Mouse (Mus musculus) kidney, postnatal 0 days (tissue): ENCODE measurements around the gene Rnase2a. TPM values are rescaled to one million over a fixed set of nuclear protein-coding genes. Genes with fewer than 3 reads are reported as not detected.
"Not testable (repeated sequence)": the region's sequence is repeated elsewhere in the genome, so short reads cannot be mapped to it uniquely, and the experiment has no call there.

Experiments used
- ATAC-seq: fragments of 200-750 bp; cut with Nextera tagmentation; replicated peaks from 2 replicates; pipeline ENCODE4 v1.8.0; 2017; ENCODE audit warnings: low read depth, moderate number of reproducible peaks, moderate TSS enrichment, moderate library complexity; ENCODE audit not compliant: low FRiP score
- DNase-seq: peaks from one replicate; pipeline ENCODE4 v3.0.0-alpha.2; 2016; ENCODE audit warnings: low spot score
- H3K27ac ChIP-seq: fragments of 300-500 bp; sonication (generic); 2 replicates; pipeline ENCODE4 v1.5.1; 2014; ENCODE audit warnings: mild to moderate bottlenecking
- H3K27me3 ChIP-seq: fragments of 300-500 bp; sonication (generic); 2 replicates; pipeline ENCODE4 v1.6.1; 2014; ENCODE audit warnings: low read length, mixed read lengths; ENCODE audit not compliant: insufficient read depth
- H3K36me3 ChIP-seq: fragments of 300-500 bp; sonication (generic); 2 replicates; pipeline ENCODE4 v1.6.1; 2014; ENCODE audit warnings: low read length, mixed read lengths; ENCODE audit not compliant: insufficient read depth
- H3K4me1 ChIP-seq: fragments of 300-500 bp; sonication (generic); replicated peaks from 2 replicates; pipeline ENCODE4 v1.6.1; 2014; ENCODE audit warnings: antibody characterized with exemption, low read length, mixed read lengths; ENCODE audit not compliant: insufficient read depth
- H3K4me2 ChIP-seq: fragments of 300-500 bp; sonication (generic); 2 replicates; pipeline ENCODE4 v1.6.1; 2014; ENCODE audit warnings: mild to moderate bottlenecking, low read length, moderate library complexity, mixed read lengths
- H3K4me3 ChIP-seq: fragments of 300-500 bp; sonication (generic); replicated peaks from 2 replicates; pipeline ENCODE4 v1.5.1; 2014; ENCODE audit warnings: low read depth, low read length
- H3K9ac ChIP-seq: fragments of 300-500 bp; sonication (generic); 2 replicates; pipeline ENCODE4 v1.6.1; 2014; ENCODE audit warnings: low read depth, low read length
- H3K9me3 ChIP-seq: fragments of 300-500 bp; sonication (generic); replicated peaks from 2 replicates; pipeline ENCODE4 v1.6.1; 2016; ENCODE audit warnings: low read length, inconsistent platforms, mixed read lengths
- CTCF ChIP-seq: IDR thresholded peaks from 2 replicates; pipeline ENCODE4 v1.5.1; 2016; ENCODE audit warnings: antibody characterized with exemption, low read depth, mild to moderate bottlenecking, moderate library complexity
- WGBS: fragments of 180-500 bp; shearing (Covaris S2); extraction: QIAGEN DNeasy Blood & Tissue Kit; methylation state at CpG from one replicate; pipeline ENCODE4 v1.1.7; 2014; 5-methylcytosine and 5-hydroxymethylcytosine counted together
- polyA plus RNA-seq: library from polyadenylated mRNA; unstranded; fragments of >200 nt; fragmentation: Nextera tagmentation; extraction: Ambion mirVana; gene quantifications from 2 replicates; pipeline ENCODE4 v1.2.1, GENCODE M21; 2015

Rnase2a gene
- polyA plus RNA-seq, 1 experiment from 2014 or later, result not detected

GRCm38 (mm10) chr14:51259741-51260140 lies 3.8 kb upstream of the Rnase2a start:
- Histone ChIP-seq H3K36me3 (no peaks in the 10 kb centered on the region), H3K9me3 (no peaks in the 10 kb centered on the region), H3K4me1 (no peaks in the 10 kb centered on the region), H3K4me2 (no peak overlapping the region), H3K27ac (no peak overlapping the region), H3K27me3 (no peaks in the 10 kb centered on the region), H3K9ac (no peak overlapping the region), H3K4me3 (no peak overlapping the region)
- DNase-seq (no peak), ATAC-seq (no peak)
- WGBS, result 66% methylated on average over 7 of the region's 7 CpGs
- no peak for TF ChIP-seq CTCF

DNA sequence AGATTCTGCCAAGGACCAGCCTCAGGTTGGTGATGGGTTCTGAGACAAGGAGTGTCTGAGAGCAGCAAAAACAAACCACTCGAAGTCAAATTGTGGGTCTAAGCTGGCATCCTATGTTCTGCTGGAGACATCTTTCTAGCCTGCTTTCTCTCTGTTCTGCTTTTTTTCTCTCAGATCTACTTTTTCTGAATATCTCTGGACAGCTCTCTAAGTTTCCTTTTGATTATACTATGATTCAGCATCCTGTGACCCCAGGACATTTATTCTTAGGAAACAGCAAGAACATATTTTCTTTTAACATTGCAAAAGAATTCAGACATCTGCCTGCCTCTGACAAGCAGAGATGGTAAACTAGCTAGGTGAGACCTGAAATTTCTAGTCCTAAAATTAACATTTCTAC lies 2.3 kb downstream of the Rnase2a start:
- WGBS, result 85% methylated on average over 1 of the region's 1 CpGs
- no peak for ATAC-seq
- no peak overlapping the region for H3K9ac ChIP-seq

DNA sequence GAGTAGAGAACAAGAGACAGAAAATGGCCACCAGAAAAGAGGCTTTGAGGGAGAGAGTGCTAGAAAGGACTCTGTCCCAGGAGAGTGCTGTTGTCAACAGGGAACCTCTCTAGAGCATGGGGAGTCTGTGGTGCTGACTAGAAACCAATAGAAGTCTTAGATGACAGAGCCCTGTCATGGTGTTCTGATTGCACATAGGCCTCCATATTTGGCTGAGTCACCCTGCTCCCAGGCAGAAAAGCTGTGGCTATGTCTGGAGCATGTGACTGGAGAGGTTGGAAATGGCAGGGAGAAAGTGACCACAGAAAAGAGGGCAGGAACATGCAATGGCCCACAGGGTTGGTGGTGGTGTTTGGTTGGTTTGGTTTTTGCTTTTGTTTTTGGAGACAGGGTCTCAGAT lies 3.7 kb downstream of the Rnase2a start:
- not testable (repeated sequence) for ATAC-seq, H3K4me3 ChIP-seq

More for the DNA sequence above, 2.3 kb downstream of the Rnase2a start:
- Histone ChIP-seq H3K4me1 (no peaks in the 10 kb centered on the region), H3K27ac (no peak overlapping the region), H3K9me3 (no peaks in the 10 kb centered on the region), H3K4me2 (no peak overlapping the region), H3K4me3 (no peak overlapping the region), H3K36me3 (no peaks in the 10 kb centered on the region), H3K27me3 (no peaks in the 10 kb centered on the region)
- DNase-seq, result no peak
- no peak for TF ChIP-seq CTCF

DNA sequence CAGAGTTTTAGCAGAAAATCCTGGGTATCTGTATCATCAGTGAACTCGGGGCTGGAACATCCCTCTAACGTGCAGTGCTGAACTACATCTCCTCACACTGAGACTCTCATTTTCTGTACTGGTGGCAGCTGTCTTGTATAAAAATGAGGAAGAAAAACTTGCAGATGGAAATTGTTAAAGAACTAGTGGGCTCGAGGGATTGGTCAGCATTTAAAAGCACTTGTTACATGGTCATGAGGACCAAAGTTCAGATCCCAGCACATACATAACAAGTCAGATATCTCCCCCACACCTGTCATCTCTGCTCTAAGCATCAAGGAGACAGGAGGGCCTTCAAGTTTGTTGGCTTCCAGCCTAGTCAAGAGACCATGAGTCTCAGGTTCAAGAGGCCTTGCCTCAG lies 5.6 kb downstream of the Rnase2a start:
- no peak overlapping the region for H3K27ac ChIP-seq

More for the DNA sequence above, 3.7 kb downstream of the Rnase2a start:
- not testable (repeated sequence) for H3K9me3 ChIP-seq, H3K36me3 ChIP-seq, H3K9ac ChIP-seq, H3K27me3 ChIP-seq, DNase-seq, H3K4me1 ChIP-seq, H3K27ac ChIP-seq, H3K4me2 ChIP-seq

DNA sequence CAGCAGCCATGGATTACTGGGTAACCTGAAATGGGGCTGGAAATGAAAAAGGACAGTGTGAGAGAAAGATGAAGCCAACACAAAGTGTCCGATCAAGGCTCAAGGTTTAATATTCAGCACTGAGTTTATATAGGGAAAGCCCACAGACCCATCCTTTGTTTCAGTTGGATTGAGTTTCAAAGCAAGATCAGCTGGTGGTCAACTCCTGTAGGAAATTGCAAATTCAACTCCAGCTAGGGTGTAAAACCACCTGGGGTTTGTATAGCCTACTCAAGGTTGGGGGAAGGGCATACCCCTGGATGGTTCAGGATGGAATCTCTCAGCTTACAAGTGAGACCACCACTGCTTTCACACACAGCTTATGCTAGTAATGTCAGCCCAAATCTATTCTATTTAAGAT lies 8.2 kb downstream of the Rnase2a start:
- Histone ChIP-seq H3K4me3 (no peak overlapping the region), H3K9me3 (no peaks in the 10 kb centered on the region), H3K4me1 (no peaks in the 10 kb centered on the region), H3K4me2 (no peak overlapping the region), H3K9ac (no peak overlapping the region), H3K27ac (no peak overlapping the region), H3K27me3 (no peaks in the 10 kb centered on the region), H3K36me3 (no peaks in the 10 kb centered on the region)
- ATAC-seq (no peak), DNase-seq (no peak)
- 62% methylated on average over 1 of the region's 1 CpGs for WGBS
- no peak for TF ChIP-seq CTCF

More for the DNA sequence above, 5.6 kb downstream of the Rnase2a start:
- H3K4me1 ChIP-seq, result no peaks in the 10 kb centered on the region
- TF ChIP-seq CTCF, result no peak
- no peak for ATAC-seq
- no peak overlapping the region for H3K4me2 ChIP-seq
- no peaks in the 10 kb centered on the region for H3K36me3 ChIP-seq
- DNase-seq, result no peak
- H3K27me3 ChIP-seq, result no peaks in the 10 kb centered on the region
- no peak overlapping the region for H3K9ac ChIP-seq
- WGBS, result 54% methylated on average over 3 of the region's 3 CpGs
- no peaks in the 10 kb centered on the region for H3K9me3 ChIP-seq
- no peak overlapping the region for H3K4me3 ChIP-seq

GRCm38 (mm10) chr14:51240899-51241298 lies 15.0 kb downstream of the Rnase2a start:
- Histone ChIP-seq H3K4me1 (no peaks in the 10 kb centered on the region), H3K27ac (no peak overlapping the region), H3K4me2 (no peak overlapping the region), H3K4me3 (no peak overlapping the region), H3K9me3 (no peaks in the 10 kb centered on the region), H3K27me3 (no peaks in the 10 kb centered on the region), H3K9ac (no peak overlapping the region), H3K36me3 (no peaks in the 10 kb centered on the region)
- DNase-seq, result peak; percentile 68
- TF ChIP-seq CTCF, result peak; percentile 77
- ATAC-seq, result no peak

DNA sequence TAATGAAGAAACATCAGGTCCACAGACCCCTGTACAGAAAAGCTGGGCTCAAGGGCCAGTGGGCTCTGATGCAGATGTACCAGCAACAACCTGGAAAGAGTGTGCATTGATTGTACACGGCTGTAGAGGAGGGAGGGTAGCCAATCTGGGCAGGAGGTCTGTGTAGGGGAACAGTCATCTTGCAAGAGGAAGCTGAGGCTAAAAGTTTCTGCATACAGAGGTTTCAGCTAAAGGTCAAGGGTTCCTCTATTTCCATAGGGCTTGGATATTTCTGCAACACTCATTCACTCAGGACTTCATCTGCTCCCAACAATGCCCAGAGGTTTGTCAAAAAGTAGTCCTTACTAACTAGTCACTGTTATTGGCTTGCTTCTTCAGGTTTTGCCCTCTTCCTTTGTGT lies 18.4 kb downstream of the Rnase2a start:
- DNase-seq, H3K9ac ChIP-seq, H3K27me3 ChIP-seq, H3K4me3 ChIP-seq, H3K27ac ChIP-seq, H3K4me1 ChIP-seq, H3K36me3 ChIP-seq, ATAC-seq, H3K4me2 ChIP-seq, H3K9me3 ChIP-seq: not testable (repeated sequence)
- 73% methylated on average over 1 of the region's 1 CpGs for WGBS

GRCm38 (mm10) chr14:51229657-51230056 lies 26.3 kb downstream of the Rnase2a start:
- H3K27me3 ChIP-seq, H3K36me3 ChIP-seq, ATAC-seq, H3K4me1 ChIP-seq, H3K9me3 ChIP-seq, H3K9ac ChIP-seq, DNase-seq, H3K27ac ChIP-seq, H3K4me3 ChIP-seq, H3K4me2 ChIP-seq: not testable (repeated sequence)
- WGBS, result 55% methylated on average over 4 of the region's 4 CpGs

- not testable (repeated sequence) for DNase-seq, H3K9me3 ChIP-seq, H3K27me3 ChIP-seq, H3K9ac ChIP-seq, H3K4me1 ChIP-seq, H3K27ac ChIP-seq, ATAC-seq, H3K36me3 ChIP-seq, H3K4me3 ChIP-seq, H3K4me2 ChIP-seq
- WGBS, result 87% methylated on average over 3 of the region's 3 CpGs
Measured at GRCm38 (mm10) chr14:51220075-51220474, 35.8 kb downstream of the Rnase2a start.
